Mouse (Mus musculus) lung, embryonic 15.5 days (tissue): ENCODE data around the gene Zfp513. TPM values are rescaled to one million over a fixed set of nuclear protein-coding genes. Genes with fewer than 3 reads are reported as not detected.

ENCODE experiments used
- ATAC-seq: fragments of 200-750 bp; cut with Nextera tagmentation; 2 replicates; pipeline ENCODE4 v1.8.0; 2017; ENCODE audit warnings: moderate number of reproducible peaks, borderline replicate concordance; ENCODE audit not compliant: low FRiP score, low TSS enrichment; ENCODE audit errors: extremely low read depth
- H3K27ac ChIP-seq: fragments of 300-500 bp; sonication (generic); 2 replicates; pipeline ENCODE4 v1.5.1; 2015; ENCODE audit warnings: moderate library complexity, mild to moderate bottlenecking, inconsistent platforms
- H3K27me3 ChIP-seq: fragments of 300-500 bp; sonication (generic); 2 replicates; pipeline ENCODE4 v1.6.1; 2015; ENCODE audit warnings: inconsistent platforms
- H3K36me3 ChIP-seq: fragments of 300-500 bp; sonication (generic); 2 replicates; pipeline ENCODE4 v1.6.1; 2015; ENCODE audit warnings: inconsistent platforms
- H3K4me1 ChIP-seq: fragments of 300-500 bp; sonication (generic); 2 replicates; pipeline ENCODE4 v1.6.1; 2015; ENCODE audit warnings: inconsistent platforms
- H3K4me2 ChIP-seq: fragments of 300-500 bp; sonication (generic); 2 replicates; pipeline ENCODE4 v1.6.1; 2015; ENCODE audit warnings: inconsistent platforms, mild to moderate bottlenecking, moderate library complexity
- H3K4me3 ChIP-seq: fragments of 300-500 bp; sonication (generic); 2 replicates; pipeline ENCODE4 v1.5.1; 2015; ENCODE audit warnings: mild to moderate bottlenecking, inconsistent platforms
- H3K9ac ChIP-seq: fragments of 300-500 bp; sonication (generic); 2 replicates; pipeline ENCODE4 v1.6.1; 2015; ENCODE audit warnings: inconsistent platforms
- H3K9me3 ChIP-seq: fragments of 300-500 bp; sonication (generic); 2 replicates; pipeline ENCODE4 v1.6.1; 2016; ENCODE audit warnings: inconsistent platforms
- WGBS: fragments of 180-500 bp; shearing (Covaris S2); methylation state at CpG from one replicate; pipeline ENCODE4 v1.1.7; 2015; 5-methylcytosine and 5-hydroxymethylcytosine counted together
- polyA plus RNA-seq: library from polyadenylated mRNA; unstranded; fragments of >200 nt; fragmentation: Nextera tagmentation; extraction: Ambion mirVana; gene quantifications from 2 replicates; pipeline ENCODE4 v1.2.1, GENCODE M21; 2015

Gene Zfp513
- polyA plus RNA-seq, 1 experiment from 2014 or later = 9.5 TPM

- Histone ChIP-seq H3K36me3 (peaks cover 14% of the 10 kb centered on the region), H3K4me1 (peaks cover 16% of the 10 kb centered on the region), H3K9ac (no peak overlapping the region), H3K4me3 (no peak overlapping the region), H3K9me3 (no peaks in the 10 kb centered on the region), H3K27me3 (no peaks in the 10 kb centered on the region), H3K27ac (no peak overlapping the region), H3K4me2 (no peak overlapping the region)
- WGBS = 75% methylated on average over 3 of the region's 3 CpGs
- ATAC-seq = no peak
Measured at GRCm38 (mm10) chr5:31151746-31152145, 50.4 kb downstream of the Zfp513 start.

- H3K4me3 ChIP-seq = no peak overlapping the region
- no peak for ATAC-seq
- no peak overlapping the region for H3K9ac ChIP-seq
- H3K9me3 ChIP-seq = no peaks in the 10 kb centered on the region
- H3K27ac ChIP-seq = no peak overlapping the region
- H3K27me3 ChIP-seq = no peaks in the 10 kb centered on the region
- H3K4me2 ChIP-seq = no peak overlapping the region
- peaks cover 14% of the 10 kb centered on the region for H3K4me1 ChIP-seq
- peaks cover 8% of the 10 kb centered on the region for H3K36me3 ChIP-seq
- WGBS = 84% methylated on average over 4 of the region's 4 CpGs
Measured at GRCm38 (mm10) chr5:31149781-31150180, 52.3 kb downstream of the Zfp513 start.

Other genes starting within 250 kb of the Zfp513 start
- 135 TPM in 2 replicates for gene Preb, start 241.9 kb downstream of the Zfp513 start, polyA plus RNA-seq
- 0.29 and 0.35 TPM in 2 replicates for gene Tcf23, start 233.6 kb downstream of the Zfp513 start, polyA plus RNA-seq
- 149 and 154 TPM in 2 replicates for gene Atraid, start 154.0 kb downstream of the Zfp513 start, polyA plus RNA-seq
- gene Slc5a6, start 153.4 kb downstream of the Zfp513 start, polyA plus RNA-seq = 7.8 and 8.1 TPM in 2 replicates
- gene Cad, start 147.5 kb downstream of the Zfp513 start, polyA plus RNA-seq = 27.5 and 29.6 TPM in 2 replicates
- gene Dnajc5g, start 96.0 kb downstream of the Zfp513 start, polyA plus RNA-seq = not detected in 2 replicates
- 0.25 and 0.29 TPM in 2 replicates for gene Slc30a3, start 94.1 kb downstream of the Zfp513 start, polyA plus RNA-seq
- gene Trim54, start 85.6 kb downstream of the Zfp513 start, polyA plus RNA-seq = 0.36 and 0.70 TPM in 2 replicates
- not detected in 2 replicates for gene Ucn, start 63.5 kb downstream of the Zfp513 start, polyA plus RNA-seq
- gene Mpv17, start 48.1 kb downstream of the Zfp513 start, polyA plus RNA-seq = 51.3 and 60.6 TPM in 2 replicates
- 1.1 and 1.4 TPM in 2 replicates for gene Gm29609, start 22.4 kb downstream of the Zfp513 start, polyA plus RNA-seq
- 68.4 and 69.3 TPM in 2 replicates for gene Gtf3c2, start 22.2 kb downstream of the Zfp513 start, polyA plus RNA-seq
- 146 and 147 TPM in 2 replicates for gene Snx17, start 9.1 kb downstream of the Zfp513 start, polyA plus RNA-seq
- 61.2 and 64.3 TPM in 2 replicates for gene Eif2b4, start 8.9 kb downstream of the Zfp513 start, polyA plus RNA-seq
- gene Ppm1g, start 18.4 kb upstream of the Zfp513 start, polyA plus RNA-seq = 141 and 144 TPM in 2 replicates
- gene Nrbp1, start 38.6 kb upstream of the Zfp513 start, polyA plus RNA-seq = 155 and 167 TPM in 2 replicates
- 0.40 and 0.64 TPM in 2 replicates for gene Gm9970, start 38.9 kb upstream of the Zfp513 start, polyA plus RNA-seq
- 36.4 and 37.9 TPM in 2 replicates for gene Krtcap3, start 49.4 kb upstream of the Zfp513 start, polyA plus RNA-seq
- gene Ift172, start 88.8 kb upstream of the Zfp513 start, polyA plus RNA-seq = 33.8 and 37.2 TPM in 2 replicates
- 51.5 and 54.8 TPM in 2 replicates for gene Fndc4, start 93.8 kb upstream of the Zfp513 start, polyA plus RNA-seq
- gene Gckr, start 95.1 kb upstream of the Zfp513 start, polyA plus RNA-seq = 0.07 and 0.16 TPM in 2 replicates